Mouse (Mus musculus) left cerebral cortex, postnatal 36 days (tissue): Measurements from ENCODE around the gene Fxn. TPM values are rescaled to one million over a fixed set of nuclear protein-coding genes. Genes with fewer than 3 reads are reported as not detected.

Experiments
- DNase-seq, 2 experiments: peaks; one replicate each; pipeline ENCODE4 v3.0.0; 2021 to 2022; ENCODE audit warnings: low spot score in 2 of 2, mixed read lengths in 1 of 2
- intact Hi-C: fragments of 180-260 bp; cut with DNase I; formaldehyde crosslinking; loops from one replicate; pipeline ENCODE4 v1.15.1; 2025
- total RNA-seq, 2 experiments: library from RNA; stranded (reverse); gene quantifications; 2 replicates each; pipeline ENCODE4 v1.2.3; 2021

The Fxn gene
- total RNA-seq, 2 experiments from 2014 or later, result 6.7 to 7.3 TPM

DNA sequence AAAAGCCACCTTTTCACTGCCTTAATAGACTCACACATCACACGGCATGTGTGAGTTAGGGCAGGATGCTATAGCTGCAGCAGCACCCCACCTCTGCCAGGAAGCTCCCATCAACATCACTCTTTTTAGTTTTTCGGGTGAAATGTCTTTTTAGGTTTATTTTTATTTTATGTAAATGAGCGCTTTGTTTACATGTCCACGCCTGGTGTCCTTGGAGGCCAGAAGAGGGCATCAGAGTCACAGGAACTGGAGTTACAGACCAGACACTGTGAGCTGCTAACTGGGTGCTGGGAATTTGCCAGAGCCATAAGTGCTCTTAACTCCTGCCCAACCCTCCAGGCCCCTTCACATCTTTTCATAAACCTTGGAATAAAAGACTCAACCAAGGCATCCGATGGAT, 25.9 kb upstream of the Fxn start:
- no peak for DNase-seq
- intact Hi-C loops, result loop anchor here (10.0 kb wide), 1 partner anchor 248 kb away; the partner anchor contains the start of gene Pip5k1b

DNA sequence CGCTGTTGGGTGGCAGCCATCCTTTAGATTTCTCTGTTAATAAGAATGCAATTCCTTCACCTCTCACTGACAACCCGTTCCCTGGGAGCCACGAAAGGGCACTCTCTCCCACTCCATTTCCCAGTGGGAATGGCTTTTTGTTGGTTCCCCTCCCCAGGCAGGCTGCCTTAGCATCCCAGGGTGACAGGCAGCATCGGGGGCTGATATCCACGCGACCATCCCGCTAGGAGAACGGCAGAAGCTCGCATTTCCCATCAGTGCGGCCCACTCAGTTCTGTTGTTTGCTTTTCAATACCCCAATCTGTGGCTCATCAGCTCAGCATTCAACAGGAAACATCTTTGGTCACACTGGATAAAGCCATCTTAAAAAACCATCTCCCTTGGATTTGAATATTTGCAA, 21.8 kb upstream of the Fxn start:
- intact Hi-C loops, result loop anchor here (5.0 to 10.0 kb wide), 4 partner anchors 175 to 570 kb away; partner anchors contain the start of genes Fam122a and Pip5k1b
- DNase-seq, result no peak

DNA sequence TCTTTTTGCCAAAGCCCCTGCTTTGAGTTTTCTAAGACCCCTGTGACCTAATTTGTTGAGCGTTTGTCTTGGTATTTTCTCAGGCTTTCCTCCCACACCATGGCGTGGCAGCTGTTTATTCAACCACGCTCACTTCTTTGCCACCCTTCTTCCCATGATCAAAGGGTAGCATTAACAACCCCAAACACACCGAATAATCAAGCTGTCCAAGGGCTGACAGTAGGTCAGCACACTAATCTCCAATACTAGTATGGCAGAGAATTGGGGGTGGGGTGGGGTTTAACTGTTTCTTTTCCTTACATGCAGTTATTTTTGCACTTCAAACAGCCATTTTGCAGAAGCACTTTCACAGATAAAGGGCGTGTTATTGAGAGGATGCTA, 21.4 kb upstream of the Fxn start:
- intact Hi-C loops, result loop anchor here (5.0 to 10.0 kb wide), 4 partner anchors 176 to 571 kb away; partner anchors contain the start of genes Fam122a and Pip5k1b
- DNase-seq, result no peak

DNA sequence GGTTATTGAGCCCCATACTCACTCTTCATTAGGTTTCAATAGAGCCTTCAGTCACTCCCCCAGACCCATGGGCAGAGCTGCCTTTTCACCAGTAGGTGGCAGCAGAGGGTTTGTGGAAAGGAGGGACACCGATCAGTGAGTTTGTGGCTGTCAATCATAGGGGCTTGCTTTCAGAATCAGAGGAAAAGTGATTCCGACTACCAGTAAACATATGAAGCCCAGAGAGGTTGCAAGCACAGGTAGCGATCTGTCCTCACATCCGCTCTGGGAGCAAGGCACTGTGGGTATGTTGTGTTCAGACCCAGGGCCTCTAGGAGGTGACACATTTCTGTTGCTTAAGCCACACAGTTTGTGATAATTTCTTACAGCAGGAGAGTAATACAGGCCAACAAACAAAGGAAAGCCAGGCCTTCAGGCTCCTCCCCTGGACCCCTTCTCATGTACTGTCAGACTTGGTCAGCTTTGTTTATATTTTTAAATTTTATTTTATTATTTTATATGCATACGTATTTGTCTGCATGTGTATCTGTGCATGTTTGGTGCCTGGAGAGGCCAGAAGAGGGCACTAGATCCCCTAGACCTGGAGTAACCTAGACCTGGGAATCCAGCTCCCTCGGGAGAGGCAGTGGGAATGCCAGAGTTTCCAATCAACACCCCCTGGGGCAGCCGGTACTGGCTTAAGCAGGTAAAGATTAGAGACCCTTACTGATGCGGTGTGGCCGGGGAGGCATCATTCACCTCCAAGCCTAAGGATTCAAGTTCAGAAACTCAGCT, 20.8 kb upstream of the Fxn start:
- intact Hi-C loops, result loop anchor here (5.0 to 10.0 kb wide), 4 partner anchors 176 to 571 kb away; partner anchors contain the start of genes Fam122a and Pip5k1b
- peak in 1 of 2 experiments; percentile 44 for DNase-seq

DNA sequence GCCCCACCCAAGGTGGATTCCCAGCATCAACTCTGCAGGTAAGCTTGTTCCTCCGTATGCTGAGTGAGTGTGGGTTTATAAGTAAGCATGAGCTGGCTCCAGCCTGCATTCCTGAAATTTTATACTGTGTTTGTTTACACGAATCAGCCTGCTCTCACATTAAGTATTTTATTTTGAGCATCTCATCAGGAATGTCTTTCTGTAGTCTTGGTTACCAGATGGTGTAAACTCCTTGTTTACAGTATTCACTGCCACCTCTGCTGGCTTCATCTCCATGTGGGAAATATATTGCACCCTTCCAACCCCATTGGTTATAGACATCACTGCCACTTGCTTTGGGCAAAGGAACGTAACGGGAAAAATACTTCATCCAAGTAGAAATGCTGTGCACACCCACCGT, 13.1 kb upstream of the Fxn start:
- intact Hi-C loops, result no loop called here
- DNase-seq, result no peak

DNA sequence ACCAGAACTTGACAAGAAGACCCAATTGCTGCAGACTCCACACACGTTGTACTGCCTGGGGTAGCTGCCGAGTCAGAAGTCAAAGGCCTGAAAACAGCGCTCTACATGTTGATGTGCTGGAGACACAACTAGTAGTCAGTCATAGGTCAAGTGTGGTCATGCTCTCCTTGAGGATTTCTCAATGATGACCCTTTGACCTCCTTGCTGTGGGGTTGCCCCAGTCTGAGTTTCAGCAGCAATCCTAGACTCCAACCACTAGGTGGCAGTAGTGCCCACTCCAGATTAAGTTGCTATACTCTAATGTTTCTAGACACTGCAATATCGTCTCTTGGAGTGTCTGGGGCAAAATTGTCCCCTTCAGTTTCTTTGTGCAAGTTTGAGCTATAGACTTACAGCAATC, 3.8 kb upstream of the Fxn start:
- no peak for DNase-seq
- intact Hi-C loops, result loop anchor here (5.0 kb wide), 2 partner anchors 338 to 588 kb away; no protein-coding TSS in a partner anchor

DNA sequence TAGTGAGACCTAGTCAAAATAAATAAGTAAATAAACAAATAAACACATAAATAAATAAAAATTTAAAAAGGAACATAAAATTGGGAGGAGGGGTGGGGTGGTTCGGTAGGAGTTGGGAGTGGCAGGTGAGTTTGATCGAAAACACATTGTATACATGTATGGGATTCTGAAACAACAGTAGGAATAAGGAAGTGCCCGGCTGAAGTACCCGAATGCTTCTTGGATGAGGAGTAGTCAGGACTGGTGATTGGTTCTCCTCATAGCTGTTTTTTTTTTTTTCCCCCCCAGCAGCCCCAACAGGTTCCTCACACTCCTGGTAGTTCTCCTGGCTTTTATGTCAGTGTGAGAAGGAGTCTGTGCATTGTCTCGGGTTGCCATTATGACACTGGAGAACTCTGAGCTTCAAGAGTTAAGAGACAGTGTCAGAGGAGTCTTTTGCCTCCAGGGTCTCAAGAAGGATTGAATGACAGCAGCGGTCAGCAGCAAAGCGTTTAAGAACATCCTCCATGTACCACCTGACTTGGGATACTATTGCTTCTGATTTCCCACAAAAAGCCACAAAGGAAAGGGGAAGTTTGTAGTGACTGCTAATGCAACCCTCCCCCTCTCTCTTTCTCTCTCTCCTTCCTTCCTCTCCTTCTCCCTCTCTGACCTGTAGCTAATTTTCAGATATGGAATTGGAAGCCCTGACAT, 1.0 kb upstream of the Fxn start:
- DNase-seq, result no peak
- intact Hi-C loops, result loop anchor here (5.0 kb wide), 2 partner anchors 341 to 591 kb away; no protein-coding TSS in a partner anchor

DNA sequence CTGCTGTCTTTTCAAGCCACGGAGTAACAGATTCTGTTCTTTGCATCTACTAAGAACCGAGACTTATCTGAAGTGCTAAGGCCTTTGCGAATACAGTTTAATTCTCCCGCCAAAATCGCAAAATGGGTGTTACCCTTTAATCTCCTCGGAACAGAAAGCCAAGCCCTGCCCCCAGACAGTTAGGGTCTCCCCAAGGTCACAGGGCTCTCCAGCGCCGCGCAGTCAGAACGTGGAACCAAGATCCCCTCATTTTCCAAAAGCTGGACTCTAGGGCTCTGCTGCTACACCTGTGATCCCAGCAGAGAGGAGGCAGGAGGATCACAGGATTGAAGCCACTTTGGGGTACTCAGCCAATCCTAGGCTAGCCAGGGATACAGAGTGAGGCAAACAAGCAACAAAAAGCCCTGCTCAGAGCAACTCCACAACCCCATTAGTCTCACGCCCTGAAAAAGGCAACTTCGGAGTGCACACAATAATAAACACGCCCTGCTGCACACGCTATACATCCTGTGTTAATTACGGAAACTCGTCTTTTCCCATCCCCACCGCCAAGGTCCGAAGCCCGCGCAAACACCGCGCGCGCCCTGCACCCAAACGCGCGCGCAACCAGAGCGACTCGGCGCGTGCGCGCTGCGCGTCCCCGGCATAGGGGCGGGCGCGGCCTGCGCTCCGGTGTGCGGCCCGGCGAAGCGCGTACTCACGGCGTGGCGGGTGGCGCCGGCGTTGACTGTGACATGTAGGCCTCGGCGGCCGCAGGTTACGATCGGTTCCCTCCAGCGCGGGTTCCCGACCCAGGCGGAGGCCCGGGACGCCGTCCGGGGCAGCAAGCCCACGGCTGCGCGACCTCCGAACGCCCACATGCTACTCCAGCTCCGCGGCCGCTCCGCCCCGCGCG, 452 bp downstream of the Fxn start:
- intact Hi-C loops, result loop anchor here (5.0 kb wide), 2 partner anchors 342 to 592 kb away; no protein-coding TSS in a partner anchor

DNA sequence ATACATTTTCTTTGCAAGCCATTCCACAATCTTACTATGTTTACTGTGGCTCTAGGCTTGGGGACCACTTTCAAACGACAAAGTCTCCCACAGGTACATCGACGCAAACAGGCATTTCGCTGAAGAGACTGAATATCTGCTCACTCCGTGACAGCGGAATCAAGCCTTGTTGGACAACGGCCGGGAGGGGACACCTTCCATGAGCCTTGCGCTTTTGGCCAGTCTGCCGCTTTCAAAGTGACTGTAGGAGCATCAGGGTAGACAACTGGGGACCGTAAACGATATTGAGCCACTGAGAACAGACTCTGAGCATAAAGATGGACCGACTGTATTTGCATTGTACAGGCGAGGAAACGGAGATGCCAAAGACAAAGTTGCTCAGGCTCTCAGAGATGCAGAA, 1.5 kb downstream of the Fxn start:
- intact Hi-C loops, result no loop called here
- no peak for DNase-seq

More for the DNA sequence above, 452 bp downstream of the Fxn start:
- peak; percentile 82 to 83 for DNase-seq

DNA sequence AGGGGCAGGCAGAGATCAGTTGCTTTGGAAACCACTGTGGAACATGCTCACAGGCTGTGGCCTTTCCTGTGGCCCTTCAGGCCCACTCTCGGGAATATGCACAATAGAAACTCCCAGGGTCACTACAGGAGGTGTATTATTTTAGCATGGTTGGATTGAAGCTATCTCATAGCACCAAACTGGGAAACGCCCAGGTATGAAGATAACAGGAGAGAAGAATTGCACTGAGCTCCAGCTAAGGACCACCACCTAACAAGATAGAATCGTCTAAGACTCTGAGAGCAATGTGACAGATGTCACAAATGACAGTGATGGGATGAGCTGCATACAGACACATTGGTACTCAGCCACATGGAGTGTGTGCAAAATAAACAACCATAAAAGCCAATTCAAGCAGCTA, 6.1 kb downstream of the Fxn start:
- intact Hi-C loops, result no loop called here
- DNase-seq, result no peak

DNA sequence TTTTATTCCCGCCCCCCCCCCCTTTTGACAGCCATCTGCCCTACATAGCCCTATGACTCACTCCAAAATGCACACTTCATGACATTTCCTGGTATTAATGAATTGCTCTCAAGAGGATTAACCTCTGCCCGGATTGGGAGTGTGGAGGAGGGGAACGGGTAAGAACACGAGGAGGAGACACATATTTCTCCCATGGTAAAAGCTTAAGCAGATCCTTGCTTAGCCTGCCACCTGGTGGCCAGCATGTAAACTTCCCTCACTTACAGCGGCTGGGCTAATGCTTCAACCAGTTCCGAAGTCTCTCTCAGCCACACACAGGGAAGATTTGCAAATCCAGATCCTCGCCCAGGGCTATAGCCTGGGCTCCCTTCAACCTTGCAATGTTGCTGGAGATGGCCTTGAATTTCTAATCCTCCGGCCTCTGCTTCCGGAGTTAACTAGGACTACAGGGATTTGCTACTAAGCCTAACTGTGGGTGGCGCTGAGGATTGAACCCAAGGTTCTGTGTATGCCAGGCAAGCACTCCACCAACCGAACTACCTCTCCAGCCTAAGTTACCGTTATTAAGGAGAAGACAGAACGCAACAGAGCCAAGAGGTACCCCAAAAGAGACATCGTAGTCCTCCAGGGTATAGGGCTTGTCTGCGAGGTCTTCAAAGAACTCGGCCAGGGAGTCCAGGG, 8.5 kb downstream of the Fxn start:
- intact Hi-C loops, result no loop called here
- peak; percentile 72 to 78 for DNase-seq

DNA sequence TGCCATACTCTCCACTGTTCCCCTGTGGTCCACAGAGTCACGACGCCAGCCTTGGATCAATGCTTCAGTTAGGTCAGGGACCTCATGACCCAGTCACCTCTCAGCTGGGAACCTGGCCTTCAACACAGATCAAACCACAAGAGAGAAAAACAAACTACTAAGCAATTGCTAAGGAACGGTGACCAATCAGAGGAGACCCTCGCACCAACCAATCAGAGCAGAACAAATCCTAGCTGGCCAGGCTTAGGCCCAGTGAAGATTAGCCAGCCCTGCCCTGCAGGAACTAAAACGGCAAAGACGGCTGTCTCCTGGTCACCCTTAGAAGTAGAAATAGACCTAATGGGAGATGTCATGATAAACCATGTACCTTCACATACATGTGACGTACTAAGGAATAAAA, 9.1 kb downstream of the Fxn start:
- peak in 1 of 2 experiments; percentile 25 for DNase-seq
- intact Hi-C loops, result no loop called here

DNA sequence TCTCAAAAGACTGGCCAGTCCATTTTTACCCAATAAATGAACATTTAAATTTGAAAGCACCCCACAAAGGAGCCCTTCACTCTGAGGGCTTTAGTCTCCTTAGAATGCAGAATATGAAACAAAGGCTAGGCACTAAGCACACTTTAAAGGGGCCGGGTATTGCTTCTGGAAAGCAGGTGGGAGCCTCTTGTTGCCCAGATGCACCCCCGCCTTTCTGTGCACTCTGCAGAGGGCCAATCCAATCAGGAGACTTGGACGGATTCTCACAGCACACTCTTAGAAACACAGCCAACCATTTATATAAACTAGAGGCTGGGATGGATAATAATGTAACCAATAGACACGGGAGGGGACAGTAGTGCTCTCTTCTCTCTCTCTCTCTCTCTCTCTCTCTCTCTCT, 11.9 kb downstream of the Fxn start:
- intact Hi-C loops, result no loop called here

DNA sequence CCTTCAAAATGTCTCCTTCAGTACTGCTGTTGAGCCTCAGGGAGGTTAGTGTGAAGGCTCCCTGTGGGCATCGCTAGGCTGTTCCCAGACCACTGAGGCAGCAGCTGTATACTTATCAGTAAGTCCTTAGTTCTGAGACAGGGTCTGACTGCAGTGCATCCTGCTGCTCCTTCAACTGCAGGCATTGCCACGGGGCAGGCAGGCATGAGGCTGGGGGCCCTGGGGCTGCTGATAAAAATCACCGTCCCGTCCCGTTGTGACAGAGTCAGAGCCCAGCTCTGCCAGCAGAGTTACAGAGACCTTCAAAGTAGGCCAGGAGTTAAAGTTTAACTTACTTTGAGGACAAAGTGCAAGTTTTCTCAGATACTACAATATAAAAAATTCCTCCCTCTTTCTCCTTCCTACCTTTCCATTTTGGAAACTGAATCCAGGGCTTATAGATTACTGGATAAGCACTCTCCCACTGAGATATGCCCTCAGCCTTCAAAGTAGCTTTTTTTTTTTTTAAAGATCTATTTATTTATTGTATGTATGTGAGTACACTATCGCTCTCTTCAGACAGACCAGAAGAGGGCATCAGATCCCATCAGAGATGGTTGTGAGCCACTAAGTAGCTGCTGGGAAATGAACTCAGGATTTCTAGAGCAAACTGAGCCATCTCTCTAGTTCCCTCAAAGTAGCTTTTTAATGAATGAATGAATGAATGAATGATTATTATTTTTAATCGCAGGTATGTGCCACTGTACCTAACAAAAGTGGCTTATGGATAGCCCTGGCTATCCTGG, 14.2 kb downstream of the Fxn start:
- no peak for DNase-seq
- intact Hi-C loops, result no loop called here

More for the DNA sequence above, 11.9 kb downstream of the Fxn start:
- no peak for DNase-seq

DNA sequence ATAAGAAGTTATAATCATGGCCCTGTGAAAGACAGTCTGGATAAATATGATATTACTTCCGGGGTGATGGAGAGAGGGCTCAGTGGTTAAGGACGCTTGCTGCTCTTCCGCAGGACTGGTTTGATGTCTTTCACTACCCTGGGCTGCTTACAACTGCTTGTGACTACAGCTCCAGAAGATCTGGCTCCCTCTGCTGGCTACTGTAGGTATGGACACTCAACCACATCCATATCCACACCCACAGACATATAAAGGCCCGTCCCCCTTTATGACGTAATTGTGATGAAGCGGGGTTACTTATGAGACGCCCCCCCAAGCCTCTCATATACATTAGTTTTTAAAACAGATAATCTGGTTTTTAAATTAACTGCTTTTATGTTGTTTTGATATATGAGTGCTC, 15.4 kb downstream of the Fxn start:
- intact Hi-C loops, result loop anchor here (2.0 to 5.0 kb wide), 2 partner anchors 43 to 112 kb away; no protein-coding TSS in a partner anchor
- DNase-seq, result peak; percentile 60 to 77

DNA sequence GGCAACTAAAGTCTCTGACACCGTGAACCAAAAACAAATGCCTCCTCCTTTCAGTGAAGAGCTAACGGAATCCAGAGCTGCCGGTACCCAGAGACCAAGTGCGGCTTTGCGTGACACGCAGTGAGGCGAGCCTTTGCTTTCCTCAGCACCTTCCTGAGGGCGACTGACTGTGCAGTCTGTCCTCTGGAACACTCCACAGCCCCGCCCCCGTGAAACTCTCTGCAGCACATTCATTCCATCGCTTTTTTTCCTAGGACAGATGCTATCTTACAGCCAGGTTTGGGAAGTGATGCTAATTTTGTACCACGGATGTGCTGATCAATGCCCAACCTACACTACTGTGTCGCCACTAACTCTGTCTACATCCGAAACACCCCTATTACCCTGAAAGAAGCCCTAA, 17.7 kb downstream of the Fxn start:
- intact Hi-C loops, result loop anchor here (5.0 kb wide), 1 partner anchor 40 kb away; no protein-coding TSS in a partner anchor

DNA sequence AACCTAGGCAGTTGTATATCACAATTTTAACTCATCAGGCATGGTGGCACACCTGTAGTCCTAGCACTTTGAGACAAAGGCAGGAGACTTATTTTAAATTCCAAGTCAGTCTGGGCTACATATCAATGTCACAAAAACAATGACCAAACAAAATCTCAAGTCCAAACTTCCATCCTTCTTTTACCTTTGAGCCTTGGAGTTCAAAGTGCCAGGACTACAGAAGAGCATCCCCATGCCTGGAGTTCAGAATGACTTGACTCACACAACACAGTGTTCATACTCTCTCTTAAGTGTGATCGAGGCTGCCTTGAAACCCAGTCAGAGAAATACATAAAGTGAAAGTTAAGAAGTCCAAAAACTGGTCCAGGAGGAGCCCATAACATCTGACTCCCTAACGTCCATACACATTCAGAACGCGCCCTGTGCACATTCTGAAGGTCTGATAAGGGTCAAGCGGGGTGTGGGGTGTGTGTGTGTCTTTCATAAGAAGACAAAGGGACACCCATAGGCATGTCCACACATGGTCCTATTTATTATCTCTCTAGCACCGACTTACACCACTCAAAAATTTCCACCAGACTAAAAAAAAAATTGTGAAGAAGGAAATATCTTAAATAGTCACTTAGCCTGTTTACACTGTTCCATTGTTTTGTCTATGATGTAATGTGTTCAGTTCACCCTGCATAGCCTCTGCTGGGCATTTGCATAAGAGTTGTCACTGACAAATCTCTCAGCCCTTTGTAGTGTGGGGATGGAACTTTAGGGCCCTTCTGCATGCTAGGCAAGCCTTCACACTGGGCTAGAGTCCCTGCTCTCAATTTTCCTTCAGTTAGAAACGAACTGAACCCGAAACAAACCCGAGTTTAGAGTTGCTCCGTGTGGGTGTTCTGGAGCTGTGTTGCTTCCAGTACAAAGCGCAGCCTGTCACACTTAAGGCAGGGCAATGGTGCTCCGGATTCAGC, 20.7 kb downstream of the Fxn start:
- intact Hi-C loops, result loop anchor here (5.0 kb wide), 1 partner anchor 37 kb away; no protein-coding TSS in a partner anchor
- no peak for DNase-seq

More for the DNA sequence above, 17.7 kb downstream of the Fxn start:
- no peak for DNase-seq
